12 mouse cellular contexts compared by ENCODE assay signal in the genomic region with DNA sequence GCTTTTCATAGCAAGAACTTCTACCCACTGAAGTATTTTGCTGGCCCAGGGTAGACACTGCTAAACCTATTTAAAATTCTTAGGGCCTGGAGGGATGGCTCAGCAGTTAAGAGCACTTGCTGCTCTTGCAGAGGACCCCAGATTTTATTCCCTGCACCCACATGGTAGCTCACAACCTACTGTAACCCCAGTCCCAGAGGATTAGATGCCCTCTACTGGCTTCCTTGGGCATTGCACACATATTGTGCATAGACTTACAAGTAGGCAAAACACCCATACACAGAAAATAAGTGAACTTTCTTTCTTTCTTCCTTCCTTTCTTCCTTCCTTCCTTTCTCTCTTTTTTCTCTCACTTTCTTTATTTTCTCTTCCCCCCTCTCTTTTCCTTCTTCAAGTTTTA. TPM values are rescaled to one million over a fixed set of nuclear protein-coding genes. Genes with fewer than 3 reads are reported as not detected.
DNase-seq lines count a peak whose midpoint lies in the region; ATAC-seq and TF ChIP-seq lines count a peak whose summit lies in the region.
"Had no signal": no experiment of that assay in that cellular context is flagged by ENCODE, and none has a peak within 500 bp of the region (broad histone marks: within the 10 kb centered on the region; RNA-seq: fewer than 3 reads in every experiment).

No protein-coding gene starts in this region.

- ATAC-seq in limb, embryonic 14.5 days (ENCODE audit: low FRiP score, low read depth) = no peak
- 0 out of 2 replicates have a peak, but pooled peaks have one; percentile 59 for ATAC-seq in erythroblast, adult 5-6 weeks (replicated peaks; ENCODE audit: low FRiP score, poor library complexity, severe bottlenecking)
- ATAC-seq: forebrain, embryonic 16.5 days had no signal

- peak; percentile 82 for TF ChIP-seq CTCF in E14TG2a.4 (conservative IDR thresholded peaks at IDR 0.05; ENCODE audit: low read length)

- no peaks in the 10 kb centered on the region for H3K4me1 ChIP-seq in limb, embryonic 14.5 days (ENCODE audit: control insufficient read depth, insufficient read depth, low read length)
- H3K4me1 ChIP-seq in limb, embryonic 10.5 days = peaks cover 11% of the 10 kb centered on the region
- H3K4me1 ChIP-seq in E14TG2a.4 (replicated peaks; ENCODE audit: low read depth, low read length) = peaks cover 26% of the 10 kb centered on the region
- H3K4me1 ChIP-seq: kidney, embryonic 15.5 days had no signal

- H3K27ac ChIP-seq in limb, embryonic 14.5 days (replicated peaks; ENCODE audit: low read depth, low read length) = peak overlapping the region; percentile 39; the same call in 1 of the 2 replicates
- no peak overlapping the region; the same call in 1 of the 2 replicates for H3K27ac ChIP-seq in limb, embryonic 10.5 days
- H3K27ac ChIP-seq: kidney, embryonic 15.5 days had no signal

- no peak overlapping the region for H3K4me2 ChIP-seq in limb, embryonic 14.5 days (replicated peaks; ENCODE audit: low read depth, low read length, severe bottlenecking)
- H3K4me2 ChIP-seq: kidney, embryonic 15.5 days had no signal

- no peak for TF ChIP-seq POLR2A in limb, embryonic 14.5 days (IDR thresholded peaks at IDR 0.05; ENCODE audit: borderline replicate concordance, extremely low read depth, insufficient read depth, insufficient read length)

- H3K27me3 ChIP-seq in limb, embryonic 14.5 days (ENCODE audit: control insufficient read depth, insufficient read depth, low read length) = no peaks in the 10 kb centered on the region
- H3K27me3 ChIP-seq in limb, embryonic 10.5 days (ENCODE audit: low read depth, poor library complexity, severe bottlenecking) = peaks cover 4% of the 10 kb centered on the region; the same call in 1 of the 2 replicates
- peaks cover 4% of the 10 kb centered on the region; the same call in 1 of the 2 replicates for H3K27me3 ChIP-seq in E14TG2a.4 (ENCODE audit: insufficient read depth, low read length)
- H3K27me3 ChIP-seq: kidney, embryonic 15.5 days had no signal

- no peak overlapping the region for H3K9ac ChIP-seq in limb, embryonic 14.5 days (ENCODE audit: low read depth, low read length, severe bottlenecking)
- H3K9ac ChIP-seq: kidney, embryonic 15.5 days had no signal

- H3K9me3 ChIP-seq in limb, embryonic 14.5 days (ENCODE audit: control insufficient read depth, low read length) = no peaks in the 10 kb centered on the region
- no peaks in the 10 kb centered on the region for H3K9me3 ChIP-seq in limb, embryonic 10.5 days (replicated peaks)
- no peaks in the 10 kb centered on the region for H3K9me3 ChIP-seq in E14TG2a.4 (ENCODE audit: low read length)
- H3K9me3 ChIP-seq: kidney, embryonic 15.5 days had no signal

- H3K36me3 ChIP-seq in limb, embryonic 14.5 days (ENCODE audit: control insufficient read depth, insufficient read depth, low read length) = no peaks in the 10 kb centered on the region
- peaks cover 6% of the 10 kb centered on the region; the same call in 1 of the 2 replicates for H3K36me3 ChIP-seq in limb, embryonic 10.5 days
- H3K36me3 ChIP-seq in E14TG2a.4 (ENCODE audit: insufficient read depth, low read length) = no peaks in the 10 kb centered on the region

- DNase-seq in limb, embryonic 14.5 days (ENCODE audit: low spot score) = no peak
- no peak for DNase-seq in limb, embryonic 10.5 days (ENCODE audit: low spot score)
- peak; percentile 41 to 42 for DNase-seq in B cell, adult 2 months
- DNase-seq in ovary, postnatal 10 days (ENCODE audit: low spot score) = no peak
- DNase-seq in MN1 (ENCODE audit: low spot score) = no peak
- DNase-seq: adrenal gland, postnatal 36 days; cerebellum, adult 18-20 months; heart, postnatal 36 days had no signal

- no peak overlapping the region for H3K4me3 ChIP-seq in limb, embryonic 14.5 days (replicated peaks; ENCODE audit: low read length)
- H3K4me3 ChIP-seq in limb, embryonic 10.5 days = no peak overlapping the region
- H3K4me3 ChIP-seq in E14TG2a.4 (replicated peaks; ENCODE audit: low read length) = no peak overlapping the region
- H3K4me3 ChIP-seq: kidney, embryonic 15.5 days had no signal

RNA-seq across cellular contexts. Expression of gene Trim47, which starts 9.2 kb away (rescaled TPM):
- polyA plus RNA-seq in limb, embryonic 14.5 days (2012; rRNA removed) = 25.5 and 35.2 TPM in 2 replicates
- polyA plus RNA-seq in limb, embryonic 14.5 days (2014; fragmentation: Nextera tagmentation; extraction: Ambion mirVana) = 25.1 and 28.5 TPM in 2 replicates
- 3.2 and 4.9 TPM in 2 replicates for polyA plus RNA-seq in limb, embryonic 10.5 days (2016; fragmentation: Nextera tagmentation; extraction: Ambion mirVana)
- 1.0 and 2.5 TPM in 2 replicates for total RNA-seq in erythroblast, adult 5-6 weeks (2015; ENCODE audit: low replicate concordance)
- 1.3 TPM in 1 of 2 replicates, not detected in the other for total RNA-seq in erythroblast, adult 5-6 weeks (2017; ENCODE audit: low replicate concordance)

RNA-seq across cellular contexts. Expression of gene Trim65, which starts 13.1 kb away (rescaled TPM):
- 4.9 and 6.2 TPM in 2 replicates for polyA plus RNA-seq in limb, embryonic 14.5 days (2012; rRNA removed)
- 3.1 and 4.1 TPM in 2 replicates for polyA plus RNA-seq in limb, embryonic 14.5 days (2014; fragmentation: Nextera tagmentation; extraction: Ambion mirVana)
- 1.9 and 2.1 TPM in 2 replicates for polyA plus RNA-seq in limb, embryonic 10.5 days (2016; fragmentation: Nextera tagmentation; extraction: Ambion mirVana)
- 0.38 and 2.3 TPM in 2 replicates for total RNA-seq in erythroblast, adult 5-6 weeks (2015; ENCODE audit: low replicate concordance)
- 0.28 and 3.3 TPM in 2 replicates for total RNA-seq in erythroblast, adult 5-6 weeks (2017; ENCODE audit: low replicate concordance)

RNA-seq across cellular contexts. Expression of gene Mrpl38, which starts 20.8 kb away (rescaled TPM):
- polyA plus RNA-seq in limb, embryonic 14.5 days (2012; rRNA removed) = 52.6 and 56.4 TPM in 2 replicates
- polyA plus RNA-seq in limb, embryonic 14.5 days (2014; fragmentation: Nextera tagmentation; extraction: Ambion mirVana) = 85.8 and 86.5 TPM in 2 replicates
- polyA plus RNA-seq in limb, embryonic 10.5 days (2016; fragmentation: Nextera tagmentation; extraction: Ambion mirVana) = 116 and 118 TPM in 2 replicates
- total RNA-seq in erythroblast, adult 5-6 weeks (2015; ENCODE audit: low replicate concordance) = 10.0 and 19.8 TPM in 2 replicates
- 5.2 and 6.7 TPM in 2 replicates for total RNA-seq in erythroblast, adult 5-6 weeks (2017; ENCODE audit: low replicate concordance)

RNA-seq across cellular contexts. Expression of gene Wbp2, which starts 31.0 kb away (rescaled TPM):
- 58.6 and 76.2 TPM in 2 replicates for polyA plus RNA-seq in limb, embryonic 14.5 days (2012; rRNA removed)
- 56.8 and 57.7 TPM in 2 replicates for polyA plus RNA-seq in limb, embryonic 14.5 days (2014; fragmentation: Nextera tagmentation; extraction: Ambion mirVana)
- polyA plus RNA-seq in limb, embryonic 10.5 days (2016; fragmentation: Nextera tagmentation; extraction: Ambion mirVana) = 54.8 and 56.9 TPM in 2 replicates
- total RNA-seq in erythroblast, adult 5-6 weeks (2015; ENCODE audit: low replicate concordance) = 105 and 125 TPM in 2 replicates
- total RNA-seq in erythroblast, adult 5-6 weeks (2017; ENCODE audit: low replicate concordance) = 58.0 and 68.8 TPM in 2 replicates

RNA-seq across cellular contexts. Expression of gene Unc13d, which starts 40.1 kb away (rescaled TPM):
- 4.1 and 4.3 TPM in 2 replicates for polyA plus RNA-seq in limb, embryonic 14.5 days (2012; rRNA removed)
- polyA plus RNA-seq in limb, embryonic 14.5 days (2014; fragmentation: Nextera tagmentation; extraction: Ambion mirVana) = 3.4 and 3.8 TPM in 2 replicates
- polyA plus RNA-seq in limb, embryonic 10.5 days (2016; fragmentation: Nextera tagmentation; extraction: Ambion mirVana) = 2.4 and 3.7 TPM in 2 replicates
- total RNA-seq in erythroblast, adult 5-6 weeks (2015; ENCODE audit: low replicate concordance) = 4.2 and 4.8 TPM in 2 replicates
- 4.3 and 7.0 TPM in 2 replicates for total RNA-seq in erythroblast, adult 5-6 weeks (2017; ENCODE audit: low replicate concordance)

Comparison
In these comparisons a context has a peak if more than half of its experiments do, and no peak if none do; other contexts are left out.
1. DNase-seq: peak in B cell, adult 2 months (2 of 2); none in limb, embryonic 14.5 days (single experiment), limb, embryonic 10.5 days (single experiment), ovary, postnatal 10 days (single experiment) and MN1 (single experiment).